Mouse (Mus musculus) liver, adult 2 months (tissue): Measurements from ENCODE around the gene Bhlhe40.

Experiments used
- CTCF ChIP-seq: fragments of 200-500 bp; IDR thresholded peaks from 2 replicates; pipeline ENCODE4 v1.5.1; 2011; ENCODE audit warnings: low read depth, low read length, control low read depth
- POLR2A ChIP-seq: fragments of 200-500 bp; IDR thresholded peaks from 2 replicates; pipeline ENCODE4 v1.6.1; 2011; ENCODE audit warnings: low read length, control low read depth; ENCODE audit not compliant: insufficient read depth; ENCODE audit errors: extremely low read depth

- TF ChIP-seq CTCF (no peak), POLR2A (no peak)
These were observed 48.7 kb downstream of the Bhlhe40 start for GRCm38 (mm10) chr6:108709131-108709470.
